Mouse (Mus musculus) c-Kit-positive CD71-positive TER-119-positive erythroid progenitor cells, embryonic 14.5 days (primary cell): Measurements from ENCODE around the gene BC005624.
"Not testable (repeated sequence)": the region's sequence is repeated elsewhere in the genome, so short reads cannot be mapped to it uniquely, and the experiment has no call there.

Experiments
- DNase-seq: peaks from one replicate; pipeline ENCODE4 v3.0.0-alpha.2; 2013; ENCODE audit warnings: low spot score

Gene BC005624

GRCm38 (mm10) chr2:30967352-30968327 is 14.4 kb downstream of the BC005624 start, which contains the start of gene Tor1a:
TSS of gene Tor1a (minus strand) at chr2:30967933.
- peak; percentile 82 for DNase-seq

DNA sequence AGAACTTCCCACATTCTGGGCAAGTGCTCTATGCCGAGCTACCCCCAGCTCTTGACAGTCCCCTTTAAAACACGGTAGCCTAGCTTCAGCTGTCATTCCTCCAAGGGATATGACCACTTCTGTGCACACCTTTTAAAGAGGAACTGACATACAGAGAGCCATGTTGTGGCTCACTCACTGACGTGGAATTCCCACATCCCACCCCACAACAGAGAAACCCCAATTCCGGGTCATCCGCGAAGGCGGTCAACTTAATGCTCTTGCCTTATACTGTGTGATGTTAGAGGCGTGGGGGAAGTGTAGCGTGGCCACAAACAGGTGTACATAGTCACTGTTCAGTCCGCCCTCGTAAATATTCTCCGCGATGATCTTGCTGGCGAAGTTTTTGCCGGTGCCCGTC is 15.2 kb downstream of the BC005624 start:
- DNase-seq = no peak

DNA sequence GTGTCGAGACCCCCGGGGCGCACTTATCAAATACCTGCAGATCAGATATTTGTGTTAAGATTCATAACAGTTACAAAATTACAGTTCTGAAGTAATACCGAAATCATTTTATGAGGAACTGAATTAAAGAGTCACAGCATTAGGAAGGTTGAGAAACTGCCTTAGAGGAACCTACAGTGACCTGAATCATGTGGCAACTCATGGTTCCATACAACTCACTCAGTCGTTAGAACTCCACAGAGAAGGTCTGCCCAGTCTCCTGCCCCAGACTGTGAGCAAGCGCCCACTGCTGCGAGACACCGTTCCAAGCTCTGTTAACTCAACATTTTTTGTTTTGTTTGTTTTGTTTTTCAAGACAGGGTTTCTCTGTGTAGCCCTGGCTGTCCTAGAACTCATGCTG is 16.4 kb downstream of the BC005624 start:
- DNase-seq = no peak

DNA sequence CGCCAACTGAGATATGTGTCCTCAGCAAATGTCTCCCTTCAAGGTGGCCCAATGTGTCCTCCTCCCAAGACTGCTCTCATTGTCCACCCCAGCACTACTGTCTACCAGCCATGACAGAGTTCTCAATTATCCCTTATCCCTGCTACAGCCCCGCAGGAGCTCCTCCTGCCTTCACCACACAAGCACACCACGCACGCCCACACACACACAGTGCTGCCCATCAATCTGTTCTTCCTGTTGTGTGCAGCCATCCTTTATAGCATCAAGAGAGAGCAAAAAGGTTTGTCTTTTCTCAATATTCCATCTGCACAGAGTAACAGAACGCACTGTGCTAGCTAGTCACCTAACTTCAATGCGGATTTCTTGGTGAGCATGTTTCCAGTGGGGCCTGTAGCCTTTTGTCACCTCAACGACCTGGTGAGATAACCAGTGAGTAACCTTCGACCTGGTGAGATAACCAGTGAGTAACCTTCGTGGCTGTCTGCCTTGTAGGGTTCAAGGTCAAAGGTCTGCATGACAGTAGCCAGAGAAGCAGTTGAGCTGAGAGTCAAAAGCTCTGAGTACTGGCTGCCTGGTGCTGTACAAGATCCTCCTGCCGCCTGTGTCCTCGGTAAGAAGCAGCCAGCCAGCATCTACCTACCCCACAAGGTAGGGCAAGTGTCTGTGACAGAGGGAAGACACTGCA is 19.3 kb downstream of the BC005624 start:
- DNase-seq = no peak

DNA sequence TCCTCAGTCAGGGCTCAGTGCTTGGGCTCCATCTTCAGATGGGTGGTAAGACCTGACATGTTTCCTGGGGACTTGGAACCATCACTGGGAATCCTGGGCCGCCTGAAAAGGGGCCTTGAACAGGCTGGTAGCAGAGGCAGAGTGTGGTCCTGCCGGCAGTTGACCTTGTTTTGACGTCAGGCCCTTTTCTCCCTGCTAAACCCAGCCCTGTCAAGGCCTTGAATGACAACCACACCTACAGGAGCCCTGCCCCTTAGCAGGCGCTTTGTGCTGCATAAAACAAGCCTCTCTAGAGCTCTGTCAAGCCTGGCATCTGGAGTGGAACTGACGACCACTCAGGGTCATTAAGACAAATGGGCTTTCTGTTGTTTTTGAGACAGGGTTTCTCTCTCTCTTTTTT is 22.1 kb downstream of the BC005624 start:
- DNase-seq = no peak

GRCm38 (mm10) chr2:30958726-30959125 is 23.3 kb downstream of the BC005624 start:
- no peak for DNase-seq

DNA sequence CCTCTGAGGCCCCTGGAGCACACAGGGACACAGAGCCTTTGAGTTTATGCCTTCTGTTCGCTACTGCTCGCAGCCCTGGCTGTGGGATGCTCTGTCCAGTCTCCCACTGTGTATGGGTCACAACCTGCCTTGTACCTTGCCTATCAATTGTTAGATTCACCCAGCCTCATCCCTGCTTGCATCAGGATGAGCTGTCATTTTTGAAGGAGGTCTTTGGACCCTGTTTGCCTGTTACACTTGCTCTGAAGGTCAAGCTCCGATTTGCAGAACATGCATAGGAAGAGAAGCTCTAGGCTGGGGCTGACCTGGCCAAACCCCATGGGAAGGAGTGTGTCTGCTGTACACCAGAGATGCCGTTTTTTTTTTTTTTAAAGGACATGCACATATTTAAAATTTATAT is 24.5 kb downstream of the BC005624 start:
- DNase-seq = no peak

- no peak for DNase-seq
Observed at GRCm38 (mm10) chr2:30954797-30955196, 27.2 kb downstream of the BC005624 start.

DNA sequence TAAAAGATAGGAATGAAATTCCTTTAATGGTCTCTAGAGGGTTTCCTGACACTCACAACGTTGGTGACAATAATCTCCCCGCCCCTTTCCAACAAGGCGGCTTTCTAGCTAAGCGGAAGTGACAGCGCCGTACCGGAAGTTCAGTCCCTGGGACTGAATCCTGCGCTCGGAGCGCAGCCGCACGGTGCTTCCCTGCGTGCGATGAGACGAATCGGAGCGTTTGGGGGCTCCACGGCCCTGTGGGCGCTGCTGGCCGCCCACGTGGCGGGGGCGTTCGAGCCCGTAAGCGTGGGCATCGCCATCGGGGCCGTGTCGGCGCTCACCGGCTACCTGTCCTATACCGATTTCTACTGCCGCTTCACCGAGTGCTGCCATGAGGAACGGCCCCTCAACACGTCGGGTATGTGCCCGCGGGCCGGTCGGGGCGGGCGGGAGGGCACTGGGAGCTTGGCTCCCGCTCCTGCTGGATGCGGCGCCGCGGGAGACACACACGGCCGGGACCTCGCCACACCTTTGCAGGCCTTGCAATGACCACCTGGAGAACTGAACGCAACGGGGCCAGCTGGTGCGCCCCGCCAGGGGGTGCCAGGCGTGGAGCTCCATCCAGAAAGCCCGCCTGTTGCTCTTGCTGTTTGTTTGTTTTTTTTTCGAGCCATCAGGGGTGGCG is 29.0 kb downstream of the BC005624 start, which contains the start of gene Tor1b:
Tor1b (plus strand) TSS at position 136 of the 667 bp plus-strand sequence.
- DNase-seq = peak; percentile 89

DNA sequence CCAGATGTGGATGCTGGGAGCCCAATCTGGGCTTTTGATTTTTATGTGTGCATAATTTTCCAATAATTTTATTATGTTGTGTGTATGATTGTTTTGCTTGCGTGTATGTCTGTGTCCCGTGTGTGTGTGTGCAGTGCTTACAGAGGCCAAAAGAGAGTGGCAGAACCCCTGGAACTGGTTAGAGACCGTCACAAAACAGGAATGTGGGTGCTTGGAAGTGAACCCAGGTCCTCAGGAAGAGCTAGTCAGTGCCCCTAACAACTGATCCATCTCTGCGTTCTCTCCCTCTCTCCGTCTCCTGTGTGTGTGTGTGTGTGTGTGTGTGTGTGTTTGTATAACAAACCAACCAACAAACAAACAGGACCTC is 29.6 kb downstream of the BC005624 start:
- no peak for DNase-seq

GRCm38 (mm10) chr2:30942603-30943011 is 39.4 kb downstream of the BC005624 start:
- peak; percentile 74 for DNase-seq

- DNase-seq = not testable (repeated sequence)
Observed at GRCm38 (mm10) chr2:30942116-30942515, 39.9 kb downstream of the BC005624 start.

DNA sequence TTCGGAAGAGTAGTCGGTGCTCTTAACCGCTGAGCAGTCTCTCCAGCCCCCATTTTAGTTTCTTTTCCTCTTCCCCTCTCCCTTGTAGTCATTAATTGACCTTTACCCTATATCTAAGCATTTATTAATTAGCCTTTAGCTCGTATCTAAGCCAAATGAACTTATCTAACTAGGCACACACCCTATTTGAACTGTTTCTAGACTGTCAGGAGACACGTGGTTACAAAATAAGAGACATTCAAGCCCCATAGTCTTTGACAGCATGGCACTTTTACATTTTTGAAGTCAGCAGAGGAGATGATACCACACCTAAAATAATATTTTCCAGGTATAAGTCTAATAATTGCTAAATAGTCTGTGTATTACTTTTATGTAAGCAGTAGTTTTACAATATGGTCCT is 40.4 kb downstream of the BC005624 start:
- no peak for DNase-seq

- DNase-seq = no peak
Observed at GRCm38 (mm10) chr2:30938574-30938991, 43.4 kb downstream of the BC005624 start.

DNA sequence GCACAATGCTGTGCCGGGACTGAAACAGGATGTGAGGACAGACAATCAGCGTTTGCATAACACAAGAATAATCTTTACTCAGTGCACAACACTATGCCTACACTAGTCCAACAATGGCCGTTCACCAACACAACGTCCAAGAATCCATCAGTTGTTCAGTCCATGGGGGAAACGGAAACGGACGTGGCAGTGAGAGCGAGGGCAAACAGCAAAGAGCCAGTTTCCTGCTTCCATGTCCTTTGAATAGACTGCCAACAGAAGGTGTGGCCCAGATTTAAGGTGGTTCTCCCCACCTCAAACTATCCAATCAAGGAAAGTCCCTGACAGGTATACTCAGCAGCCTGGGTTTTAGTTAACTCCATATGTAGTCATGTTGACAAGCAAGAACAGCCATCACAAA is 44.3 kb downstream of the BC005624 start:
- DNase-seq = no peak

DNA sequence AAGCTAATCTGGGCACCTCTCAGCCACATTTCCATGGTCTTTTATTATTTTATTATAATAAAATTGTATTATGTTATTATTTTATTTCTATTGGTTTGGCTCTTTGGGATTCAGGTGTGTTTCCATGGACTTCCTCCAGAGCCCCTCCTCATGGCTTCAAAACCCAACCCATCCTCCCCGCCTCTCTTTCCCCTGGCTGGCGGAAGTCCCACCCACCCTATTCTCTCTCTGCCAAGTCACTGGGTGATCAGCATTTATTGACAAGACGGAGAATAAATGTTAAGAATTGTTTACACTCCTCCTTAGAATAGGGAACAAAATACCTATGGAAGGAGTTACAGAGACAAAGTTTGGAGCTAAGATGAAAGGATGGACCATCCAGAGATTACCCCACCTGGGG is 45.2 kb downstream of the BC005624 start:
- DNase-seq = no peak

DNA sequence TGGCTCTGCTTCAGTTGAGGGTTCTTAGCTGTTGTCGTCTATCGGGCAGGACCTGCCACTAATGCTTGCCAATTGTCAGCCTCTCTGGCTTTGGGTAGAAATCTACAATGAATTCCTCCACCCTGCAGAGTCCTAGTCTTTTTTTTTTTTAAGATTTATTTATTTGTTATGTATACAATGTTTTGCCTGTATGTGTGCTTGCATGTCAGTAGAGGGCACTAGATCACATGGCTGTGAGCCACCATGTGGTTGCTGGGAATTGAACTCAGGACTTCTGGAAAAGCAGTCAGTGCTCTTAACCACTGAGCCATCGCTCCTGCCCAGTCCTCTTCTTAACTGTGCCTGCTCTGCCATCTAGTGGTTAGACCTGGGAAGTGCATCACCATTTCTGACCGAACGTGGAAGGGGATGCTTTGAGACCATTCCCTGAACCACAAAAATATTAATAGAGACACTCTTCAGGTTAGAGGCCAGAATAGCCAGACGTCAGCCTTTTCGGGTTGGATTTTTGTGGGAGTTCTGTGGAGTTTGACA is 48.0 kb downstream of the BC005624 start:
- DNase-seq = peak; percentile 61

DNA sequence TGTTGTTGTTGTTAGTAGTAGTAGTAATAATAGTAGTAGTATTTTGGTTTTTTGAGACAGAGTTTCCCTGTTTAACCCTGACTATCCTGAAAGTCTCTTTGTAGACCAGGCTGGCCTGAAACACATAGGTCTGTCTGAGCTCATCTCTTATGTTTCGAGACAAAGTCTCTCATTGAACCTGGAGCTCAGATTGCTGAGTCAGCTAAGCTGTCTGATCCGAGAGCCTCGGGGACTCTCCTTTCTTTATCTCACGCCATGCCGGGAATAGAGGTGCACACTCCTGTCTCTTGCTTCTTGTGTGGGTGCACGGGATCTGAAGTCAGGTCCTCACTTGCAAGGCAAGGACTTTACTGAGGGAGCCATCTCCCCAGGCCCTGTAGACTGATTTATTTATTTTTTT is 49.0 kb downstream of the BC005624 start:
- no peak for DNase-seq

- no peak for DNase-seq
Observed at GRCm38 (mm10) chr2:30931922-30932321, 50.1 kb downstream of the BC005624 start.

GRCm38 (mm10) chr2:30930846-30931245 is 51.2 kb downstream of the BC005624 start:
- not testable (repeated sequence) for DNase-seq

- DNase-seq = peak; percentile 53
Observed at GRCm38 (mm10) chr2:30929483-30930045, 52.4 kb downstream of the BC005624 start, which contains the start of gene Ptges. TSS of gene Ptges (minus strand) at chr2:30929863.
